Mouse (Mus musculus): ENCODE measurements around the gene Btbd16. TPM values are rescaled to one million over a fixed set of nuclear protein-coding genes. Genes with fewer than 3 reads are reported as not detected.

Btbd16 gene
- polyA plus RNA-seq, 1 experiment, result not detected

DNA sequence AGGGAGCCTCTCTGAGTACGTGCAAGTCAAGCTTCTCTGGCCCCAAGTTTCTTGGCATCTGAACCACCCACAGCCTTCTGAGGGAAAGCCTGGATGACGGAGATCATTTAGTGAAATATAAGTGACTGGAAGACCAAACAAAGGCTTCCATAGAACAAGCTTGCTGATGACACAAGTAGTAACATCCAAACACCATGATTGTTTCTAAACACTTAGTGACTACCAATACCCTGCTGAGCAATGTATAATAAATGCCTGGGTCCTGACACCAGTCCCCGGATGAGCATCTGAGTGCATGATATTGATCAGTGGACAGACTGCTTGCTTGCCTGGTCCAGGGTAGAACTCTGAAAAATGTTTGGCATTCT lies 64.8 kb downstream of the Btbd16 start:
- TF ChIP-seq CTCF (IDR thresholded peaks at IDR 0.05; ENCODE audit: borderline replicate concordance, extremely low read depth, insufficient read depth, insufficient read length), result no peak
- no peak for TF ChIP-seq POLR2A (IDR thresholded peaks at IDR 0.05; ENCODE audit: borderline replicate concordance, extremely low read depth, insufficient read depth, insufficient read length, poor library complexity, severe bottlenecking)
- DNase-seq (ENCODE audit: low read depth), result no peak

DNA sequence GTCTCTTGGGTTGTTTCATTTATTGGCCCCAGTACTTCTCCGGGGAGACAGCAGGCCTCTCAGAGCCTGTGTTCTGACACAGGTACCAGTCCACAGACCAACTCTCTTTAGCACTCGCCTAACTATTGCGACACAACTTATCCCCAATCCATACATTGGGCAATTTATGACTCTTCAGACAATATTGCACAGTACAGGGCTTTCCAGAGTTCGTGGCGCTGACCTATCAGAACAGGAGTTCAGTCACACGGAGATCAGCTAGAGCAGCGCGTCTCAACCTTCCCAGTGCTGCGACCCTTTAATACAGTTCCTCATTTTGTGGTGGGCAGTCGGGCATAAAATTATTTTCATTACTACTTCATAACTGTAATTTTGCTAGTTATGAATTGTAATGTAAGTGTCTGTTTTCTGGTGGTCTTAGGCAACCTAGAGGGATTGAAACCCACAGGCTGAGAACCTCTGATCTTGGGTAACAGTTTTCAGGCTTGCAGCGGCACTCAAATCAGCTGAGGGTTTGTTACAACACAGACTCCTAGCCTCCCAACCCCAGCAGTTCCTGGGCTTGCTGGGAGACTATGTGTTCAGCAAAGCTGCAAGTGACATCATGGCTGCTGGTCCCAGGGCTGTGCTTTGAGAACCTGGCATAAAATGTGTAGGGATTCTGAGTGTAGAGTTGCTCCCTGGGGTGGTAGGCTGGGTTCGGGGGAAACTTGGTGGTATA lies 65.7 kb downstream of the Btbd16 start:
- TF ChIP-seq POLR2A (IDR thresholded peaks at IDR 0.05; ENCODE audit: borderline replicate concordance, extremely low read depth, insufficient read depth, insufficient read length, poor library complexity, severe bottlenecking) (no peak), CTCF (IDR thresholded peaks at IDR 0.05; ENCODE audit: borderline replicate concordance, extremely low read depth, insufficient read depth, insufficient read length) (no peak)
- DNase-seq (ENCODE audit: low read depth), result no peak

- TF ChIP-seq CTCF (IDR thresholded peaks at IDR 0.05; ENCODE audit: borderline replicate concordance, extremely low read depth, insufficient read depth, insufficient read length), result no peak
- DNase-seq (ENCODE audit: low read depth), result no peak
These were observed 73.4 kb downstream of the Btbd16 start for GRCm38 (mm10) chr7:130847164-130847718.

DNA sequence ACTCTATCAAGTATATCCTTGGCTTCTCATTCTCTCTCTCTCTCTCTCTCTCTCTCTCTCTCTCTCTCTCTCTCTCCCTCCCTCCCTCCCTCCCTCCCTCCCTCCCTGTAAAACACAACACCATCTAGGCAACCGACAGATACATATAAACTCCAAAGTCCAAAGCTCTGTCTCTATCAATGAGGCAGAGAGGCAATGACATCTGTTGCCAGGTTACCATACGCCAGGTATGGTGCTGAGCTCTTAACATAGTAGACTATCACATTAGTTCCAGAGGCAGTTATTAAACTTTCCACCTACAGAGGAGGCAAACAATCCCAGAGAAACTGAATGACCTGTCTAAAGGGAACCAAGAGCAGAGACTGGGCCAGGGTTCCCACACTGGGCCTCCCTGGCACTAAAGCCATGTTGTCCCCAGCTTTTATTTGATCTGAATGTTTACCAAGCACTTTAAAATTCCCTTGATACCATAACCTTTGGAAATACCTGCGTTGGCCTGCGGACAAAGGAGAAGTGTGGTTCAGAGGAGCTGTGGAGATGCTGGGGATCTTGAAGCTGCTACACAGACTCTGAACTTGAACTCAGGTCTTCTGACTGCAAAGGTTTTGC lies 80.9 kb downstream of the Btbd16 start:
- no peak for DNase-seq (ENCODE audit: low read depth)
- no peak for TF ChIP-seq POLR2A (IDR thresholded peaks at IDR 0.05; ENCODE audit: borderline replicate concordance, extremely low read depth, insufficient read depth, insufficient read length, poor library complexity, severe bottlenecking)
- TF ChIP-seq CTCF (IDR thresholded peaks at IDR 0.05; ENCODE audit: borderline replicate concordance, extremely low read depth, insufficient read depth, insufficient read length), result no peak

GRCm38 (mm10) chr7:130855681-130856080 lies 81.8 kb downstream of the Btbd16 start:
- no peak for DNase-seq (ENCODE audit: low read depth)

DNA sequence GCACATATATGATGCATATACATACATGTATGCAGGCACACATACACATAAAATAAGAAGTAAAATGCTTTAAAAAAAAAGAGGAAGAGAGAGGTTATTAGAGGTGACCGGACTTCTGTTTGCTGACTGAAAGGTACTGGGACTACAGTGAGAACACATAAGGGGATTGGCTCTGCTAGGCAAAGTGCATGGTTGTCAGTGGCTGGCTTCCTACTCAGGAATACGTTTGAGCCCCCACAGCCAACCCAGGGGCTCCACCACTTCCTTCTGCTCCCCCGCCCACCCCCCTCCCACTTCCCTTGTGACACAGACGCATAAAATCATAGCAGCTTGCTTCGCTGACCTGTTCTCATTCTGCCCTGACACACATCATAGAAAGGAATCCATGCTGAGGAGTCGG lies 84.1 kb downstream of the Btbd16 start:
- no peak for DNase-seq (ENCODE audit: low read depth)
- no peak for TF ChIP-seq POLR2A (IDR thresholded peaks at IDR 0.05; ENCODE audit: borderline replicate concordance, extremely low read depth, insufficient read depth, insufficient read length, poor library complexity, severe bottlenecking)
- TF ChIP-seq CTCF (IDR thresholded peaks at IDR 0.05; ENCODE audit: borderline replicate concordance, extremely low read depth, insufficient read depth, insufficient read length), result no peak

More at GRCm38 (mm10) chr7:130855681-130856080, 81.8 kb downstream of the Btbd16 start:
- no peak for TF ChIP-seq POLR2A (IDR thresholded peaks at IDR 0.05; ENCODE audit: borderline replicate concordance, extremely low read depth, insufficient read depth, insufficient read length, poor library complexity, severe bottlenecking)
- no peak for TF ChIP-seq CTCF (IDR thresholded peaks at IDR 0.05; ENCODE audit: borderline replicate concordance, extremely low read depth, insufficient read depth, insufficient read length)

GRCm38 (mm10) chr7:130859926-130860325 lies 86.1 kb downstream of the Btbd16 start:
- no peak for DNase-seq (ENCODE audit: low read depth)
- TF ChIP-seq CTCF (IDR thresholded peaks at IDR 0.05; ENCODE audit: borderline replicate concordance, extremely low read depth, insufficient read depth, insufficient read length) (no peak), POLR2A (IDR thresholded peaks at IDR 0.05; ENCODE audit: borderline replicate concordance, extremely low read depth, insufficient read depth, insufficient read length, poor library complexity, severe bottlenecking) (no peak)

GRCm38 (mm10) chr7:130860721-130861142 lies 86.9 kb downstream of the Btbd16 start:
- DNase-seq (ENCODE audit: low read depth), result peak; percentile 72
- TF ChIP-seq CTCF (IDR thresholded peaks at IDR 0.05; ENCODE audit: borderline replicate concordance, extremely low read depth, insufficient read depth, insufficient read length) (no peak), POLR2A (IDR thresholded peaks at IDR 0.05; ENCODE audit: borderline replicate concordance, extremely low read depth, insufficient read depth, insufficient read length, poor library complexity, severe bottlenecking) (no peak)

GRCm38 (mm10) chr7:130862501-130862900 lies 88.6 kb downstream of the Btbd16 start:
- peak; percentile 72 for DNase-seq (ENCODE audit: low read depth)

GRCm38 (mm10) chr7:130864711-130865110 lies 90.8 kb downstream of the Btbd16 start:
- DNase-seq (ENCODE audit: low read depth), result no peak

More at GRCm38 (mm10) chr7:130862501-130862900, 88.6 kb downstream of the Btbd16 start:
- TF ChIP-seq POLR2A (IDR thresholded peaks at IDR 0.05; ENCODE audit: borderline replicate concordance, extremely low read depth, insufficient read depth, insufficient read length, poor library complexity, severe bottlenecking) (no peak), CTCF (IDR thresholded peaks at IDR 0.05; ENCODE audit: borderline replicate concordance, extremely low read depth, insufficient read depth, insufficient read length) (no peak)

GRCm38 (mm10) chr7:130865613-130866591 lies 92.0 kb downstream of the Btbd16 start, which contains the start of gene Plekha1:
Plekha1 (plus strand) TSS chr7:130865756.
- TF ChIP-seq POLR2A (IDR thresholded peaks at IDR 0.05; ENCODE audit: borderline replicate concordance, extremely low read depth, insufficient read depth, insufficient read length, poor library complexity, severe bottlenecking) (peak; percentile 95), CTCF (IDR thresholded peaks at IDR 0.05; ENCODE audit: borderline replicate concordance, extremely low read depth, insufficient read depth, insufficient read length) (no peak)

More at GRCm38 (mm10) chr7:130864711-130865110, 90.8 kb downstream of the Btbd16 start:
- TF ChIP-seq POLR2A (IDR thresholded peaks at IDR 0.05; ENCODE audit: borderline replicate concordance, extremely low read depth, insufficient read depth, insufficient read length, poor library complexity, severe bottlenecking) (no peak), CTCF (IDR thresholded peaks at IDR 0.05; ENCODE audit: borderline replicate concordance, extremely low read depth, insufficient read depth, insufficient read length) (no peak)

More at GRCm38 (mm10) chr7:130865613-130866591, 92.0 kb downstream of the Btbd16 start, which contains the start of gene Plekha1:
- peak; percentile 100 for DNase-seq (ENCODE audit: low read depth)

Data from brain, embryonic 14.5 days (tissue).